Mouse (Mus musculus) embryo, embryonic 11.5 days (tissue): ENCODE results near the gene Bcl2l15.
A peak's percentile ranks its signal among the peaks of the same experiment; 100 is the strongest.
"Not testable (repeated sequence)": the region's sequence is repeated elsewhere in the genome, so short reads cannot be mapped to it uniquely, and the experiment has no call there.

Source experiments
- DNase-seq: peaks from one replicate; pipeline ENCODE4 v3.0.0-alpha.2; 2012; ENCODE audit warnings: low read depth, low spot score

Bcl2l15 gene

DNA sequence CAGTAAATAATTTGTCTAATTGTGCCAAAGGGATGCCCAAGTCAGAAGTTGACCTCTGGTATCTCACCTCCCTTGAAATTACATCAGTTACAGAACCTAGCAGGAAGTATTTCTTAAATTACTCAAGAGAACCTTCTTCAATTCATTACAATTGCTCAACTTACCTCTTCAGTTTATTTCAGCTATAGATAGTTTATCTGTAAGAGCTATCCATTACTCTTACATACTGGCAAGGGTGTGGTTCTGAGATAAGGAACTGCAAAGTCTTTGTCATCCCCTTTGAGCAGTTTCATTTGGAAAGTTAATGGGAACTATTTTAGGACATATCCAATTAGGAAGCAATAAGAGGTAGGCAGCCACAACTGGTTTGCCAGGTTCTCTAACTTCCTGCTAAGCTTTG is at the start of gene Bcl2l15:
Gene Bcl2l15 (plus strand): TSS at position 176 of the 400 bp plus-strand sequence.
- DNase-seq: no peak

DNA sequence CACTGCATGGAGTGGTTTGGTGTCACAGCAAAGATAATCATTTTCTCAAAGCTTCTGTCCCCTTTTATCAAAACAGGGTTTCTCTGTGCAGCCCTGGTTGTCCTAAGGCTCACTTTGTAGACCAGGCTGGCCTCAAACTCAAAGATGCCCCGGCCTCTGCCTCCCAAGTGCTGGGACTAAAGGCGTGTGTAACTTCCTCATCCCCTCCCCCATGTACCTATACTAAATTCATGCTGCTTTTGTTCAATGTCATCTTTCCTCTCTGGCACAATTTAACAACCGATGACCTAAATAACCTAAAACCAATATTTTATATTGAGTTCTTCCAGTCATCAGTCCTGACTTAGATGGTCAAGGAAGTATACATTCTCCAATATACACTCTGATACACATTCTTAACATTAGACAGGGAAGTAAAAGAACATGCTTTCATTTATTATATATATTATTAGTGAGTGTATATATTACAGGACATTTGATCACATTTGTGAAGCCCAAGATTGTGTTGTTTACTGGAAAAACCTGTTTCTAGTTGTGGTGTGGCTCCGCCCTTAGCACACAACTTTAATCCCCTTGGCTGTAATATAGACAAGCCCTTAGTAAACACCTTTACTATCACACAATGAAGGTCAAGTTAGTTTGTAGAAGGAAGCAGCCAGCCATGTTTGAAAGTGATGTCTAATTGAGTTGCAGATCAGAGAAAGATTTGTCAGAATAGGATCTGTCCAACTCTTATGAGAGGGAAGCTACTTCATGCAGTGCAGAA is 49.4 kb upstream of the Bcl2l15 start:
- DNase-seq: no peak

DNA sequence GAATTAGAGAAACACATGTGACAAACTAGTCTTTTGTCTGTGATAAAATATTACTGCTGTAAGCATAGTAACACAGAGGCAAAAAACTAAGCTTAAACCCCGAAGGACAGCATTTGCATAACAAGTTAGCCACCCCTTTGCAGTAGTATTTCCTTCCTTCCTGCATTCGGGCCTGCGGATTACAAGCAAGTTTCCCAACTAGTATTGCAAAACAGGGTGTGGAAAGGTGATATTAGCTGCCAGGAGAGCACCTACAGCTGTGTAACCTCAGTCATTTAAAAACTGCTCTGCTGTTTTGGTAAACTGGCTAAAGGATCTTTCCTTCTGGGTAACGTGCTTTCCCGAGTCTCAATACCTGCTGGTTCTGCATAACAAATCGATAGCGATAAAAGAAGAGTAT is 45.2 kb upstream of the Bcl2l15 start:
- no peak for DNase-seq

DNA sequence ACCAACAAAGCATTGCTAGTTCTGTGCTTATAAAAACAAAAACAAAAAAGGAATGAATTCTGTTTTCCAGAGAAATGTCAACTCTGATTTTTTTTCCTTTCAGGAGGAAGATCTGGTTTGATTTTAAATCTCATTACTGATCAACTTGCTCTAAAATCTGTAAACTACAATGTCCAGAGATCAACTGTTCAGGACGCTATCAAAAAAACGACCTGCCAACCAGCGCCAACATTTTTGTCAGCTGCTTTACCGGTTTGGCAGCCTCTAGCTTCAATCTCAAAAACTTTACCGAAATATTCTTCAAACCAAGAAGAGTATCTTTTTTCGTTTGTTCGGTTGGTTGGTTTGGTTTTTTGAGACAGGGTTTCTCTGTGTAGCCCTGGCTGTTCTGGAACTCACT is 43.3 kb upstream of the Bcl2l15 start:
- DNase-seq: no peak

DNA sequence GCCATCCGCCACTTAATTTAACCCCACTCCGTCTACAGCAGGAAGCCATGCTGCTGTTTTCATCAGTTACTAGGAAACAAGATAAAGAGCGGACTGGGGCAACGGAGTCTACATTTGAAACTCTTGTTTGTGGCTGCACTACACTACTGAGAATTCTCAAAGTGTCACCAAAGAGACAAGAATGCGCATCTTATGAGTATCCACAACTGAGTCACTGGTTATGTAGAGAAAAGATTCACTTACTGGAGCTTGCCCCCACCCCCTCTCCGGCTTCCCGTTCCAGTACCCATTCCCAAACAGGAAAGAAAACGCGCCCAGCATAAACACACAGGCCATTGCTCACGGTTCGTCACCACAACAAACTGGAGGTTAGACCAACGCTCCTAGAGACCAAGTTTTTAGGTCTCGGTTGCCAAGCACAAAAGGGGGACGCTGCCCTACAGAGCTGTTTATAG is 42.5 kb upstream of the Bcl2l15 start:
- DNase-seq: no peak

DNA sequence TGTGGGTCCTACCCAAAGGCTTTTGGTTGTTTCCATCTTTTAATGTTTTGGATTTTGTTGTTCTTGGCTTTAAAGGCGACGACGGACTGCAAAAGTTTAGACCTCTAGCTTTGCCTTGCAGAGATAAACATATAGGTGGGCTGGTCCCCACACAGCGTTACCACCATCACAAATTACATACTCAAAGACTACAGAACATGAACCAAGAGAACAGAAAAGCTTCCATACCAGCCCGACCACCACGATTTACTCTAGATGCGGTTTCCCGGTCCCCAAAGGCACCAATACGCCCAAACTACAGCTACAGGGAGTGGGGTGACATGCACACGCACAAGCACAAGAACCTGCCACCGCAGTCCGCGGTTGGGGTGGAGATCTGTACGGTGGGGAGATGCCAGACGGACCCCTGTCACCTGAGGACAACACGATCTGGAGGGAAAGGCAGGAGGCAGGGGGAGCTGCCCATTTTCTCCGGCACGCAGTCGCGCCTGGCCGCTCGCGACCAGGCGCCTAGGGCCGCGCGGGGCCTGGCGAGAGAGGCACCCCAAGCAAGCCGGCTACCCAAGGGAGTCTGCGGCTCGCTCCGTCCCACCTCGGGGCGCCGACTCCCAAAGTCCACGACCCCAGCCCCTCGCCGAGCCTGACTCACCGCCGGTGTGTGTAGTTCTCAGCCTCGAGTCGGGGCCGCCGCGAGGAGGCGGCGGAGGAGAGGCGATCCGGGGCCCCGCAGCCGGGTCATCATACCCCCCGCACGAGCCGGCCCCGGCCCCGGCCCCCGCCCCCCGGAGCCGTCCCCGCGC is 41.9 kb upstream of the Bcl2l15 start:
- no peak for DNase-seq

DNA sequence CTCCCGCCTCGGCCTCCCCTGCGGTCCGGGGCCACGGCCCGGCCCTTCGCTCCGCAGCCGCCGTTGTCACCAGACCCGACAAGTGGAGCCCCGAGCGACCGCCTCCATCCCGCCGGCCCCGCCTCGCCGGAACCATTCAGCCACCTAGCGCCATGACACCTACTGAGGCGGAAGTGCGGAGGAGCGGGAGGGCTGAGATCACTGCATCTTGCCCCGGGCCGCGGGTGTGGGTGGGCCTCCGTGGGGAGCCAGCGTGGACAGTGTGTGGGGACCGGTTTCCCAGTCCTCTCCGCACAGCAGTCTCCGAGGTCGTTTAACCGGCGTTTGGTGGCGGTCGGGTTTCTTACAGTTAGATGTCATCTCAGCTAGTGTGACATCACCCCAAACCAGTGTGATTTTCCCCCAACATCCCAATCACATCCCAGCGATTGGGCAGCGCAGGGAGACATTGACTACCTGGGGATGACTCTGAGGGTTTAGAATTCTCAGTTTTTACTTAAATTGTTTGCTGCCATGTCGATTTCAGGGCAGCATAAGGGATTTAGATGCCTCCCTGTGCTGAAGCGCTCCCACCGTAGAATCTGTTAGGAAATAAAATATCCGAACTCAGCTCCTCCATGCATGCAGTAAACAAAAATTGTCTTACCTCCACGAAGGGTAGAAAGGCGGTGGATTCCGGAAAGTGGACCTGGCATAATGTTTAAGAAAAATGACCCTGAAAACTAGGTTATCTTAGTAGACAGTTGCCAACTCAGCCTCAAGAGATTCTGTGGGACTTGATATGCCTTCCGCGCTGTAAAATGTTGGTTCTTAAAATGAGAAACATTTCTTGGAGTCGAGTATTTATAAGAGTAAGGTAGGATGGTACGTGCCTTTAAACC is 40.9 kb upstream of the Bcl2l15 start, which contains the start of gene Hipk1:
Gene Hipk1 (minus strand): TSS at position 334 of the 881 bp plus-strand sequence.
- peak; percentile 80 for DNase-seq

DNA sequence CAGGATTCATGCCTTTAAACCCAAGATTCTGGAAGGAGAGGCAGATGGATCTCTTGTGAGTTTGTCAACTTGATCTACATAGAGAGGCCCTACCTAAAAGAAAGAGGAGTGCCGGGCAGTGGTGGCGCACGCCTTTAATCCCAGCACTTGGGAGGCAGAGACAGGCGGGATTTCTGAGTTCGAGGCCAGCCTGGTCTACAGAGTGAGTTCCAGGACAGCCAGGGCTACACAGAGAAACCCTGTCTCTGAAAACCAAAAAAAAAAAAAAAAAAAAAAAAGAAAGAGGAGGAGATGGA is 40.3 kb upstream of the Bcl2l15 start:
- DNase-seq: not testable (repeated sequence)

DNA sequence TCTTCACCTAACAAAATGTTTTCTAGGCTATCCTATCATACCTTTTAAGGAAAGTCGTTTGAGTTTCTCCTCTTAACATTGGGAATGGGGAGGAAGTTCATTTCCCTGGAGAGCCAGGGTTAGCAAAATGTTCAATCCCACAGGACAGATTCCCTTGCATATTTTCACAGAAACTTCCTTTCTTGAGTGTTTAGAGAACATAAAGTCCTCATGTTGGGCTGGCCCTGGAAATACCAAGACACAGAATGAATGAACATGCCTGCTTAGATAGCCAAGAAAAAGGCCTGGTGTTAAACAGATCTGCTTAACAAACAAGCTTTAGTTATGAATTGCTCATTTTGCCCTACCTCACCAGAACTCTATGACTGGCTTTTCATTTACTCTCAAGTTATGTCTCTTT is 39.8 kb upstream of the Bcl2l15 start:
- no peak for DNase-seq

DNA sequence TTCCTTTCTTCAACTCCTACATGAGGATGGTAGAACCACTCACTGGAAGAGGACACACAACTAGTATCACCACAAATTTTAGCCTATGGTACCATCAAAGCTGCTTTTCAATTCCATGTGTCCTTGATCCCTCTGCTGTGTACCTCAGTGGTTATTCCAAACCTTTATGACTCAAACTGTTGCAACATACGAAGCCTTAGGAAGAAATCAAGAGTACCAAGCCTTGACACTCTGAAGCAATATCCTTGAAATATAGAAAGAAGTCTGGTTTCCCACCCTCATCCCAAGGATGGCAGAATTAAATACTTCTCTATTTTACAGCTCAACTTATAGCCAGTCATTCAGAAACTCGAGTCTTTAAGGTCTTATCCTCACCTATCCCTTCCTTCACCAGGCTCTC is 36.0 kb upstream of the Bcl2l15 start:
- no peak for DNase-seq

DNA sequence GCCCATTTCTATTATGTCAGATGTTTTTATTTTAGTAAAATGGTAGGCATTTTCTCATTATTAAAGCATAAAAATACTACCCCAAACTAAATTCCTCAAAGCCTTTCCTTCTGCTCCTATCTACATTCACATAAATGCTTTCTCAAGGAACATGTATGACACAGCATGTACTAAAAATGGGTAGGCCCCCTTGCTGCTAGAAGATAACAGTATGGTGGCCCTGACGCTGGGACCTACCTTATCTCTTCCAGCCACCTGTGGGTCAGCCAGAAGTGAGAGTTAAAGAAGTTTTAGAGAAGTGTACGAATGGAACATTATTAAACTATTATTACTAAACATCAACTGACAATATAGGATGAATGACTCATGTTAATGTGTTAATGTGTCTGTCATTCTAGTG is 32.9 kb upstream of the Bcl2l15 start:
- DNase-seq: no peak

DNA sequence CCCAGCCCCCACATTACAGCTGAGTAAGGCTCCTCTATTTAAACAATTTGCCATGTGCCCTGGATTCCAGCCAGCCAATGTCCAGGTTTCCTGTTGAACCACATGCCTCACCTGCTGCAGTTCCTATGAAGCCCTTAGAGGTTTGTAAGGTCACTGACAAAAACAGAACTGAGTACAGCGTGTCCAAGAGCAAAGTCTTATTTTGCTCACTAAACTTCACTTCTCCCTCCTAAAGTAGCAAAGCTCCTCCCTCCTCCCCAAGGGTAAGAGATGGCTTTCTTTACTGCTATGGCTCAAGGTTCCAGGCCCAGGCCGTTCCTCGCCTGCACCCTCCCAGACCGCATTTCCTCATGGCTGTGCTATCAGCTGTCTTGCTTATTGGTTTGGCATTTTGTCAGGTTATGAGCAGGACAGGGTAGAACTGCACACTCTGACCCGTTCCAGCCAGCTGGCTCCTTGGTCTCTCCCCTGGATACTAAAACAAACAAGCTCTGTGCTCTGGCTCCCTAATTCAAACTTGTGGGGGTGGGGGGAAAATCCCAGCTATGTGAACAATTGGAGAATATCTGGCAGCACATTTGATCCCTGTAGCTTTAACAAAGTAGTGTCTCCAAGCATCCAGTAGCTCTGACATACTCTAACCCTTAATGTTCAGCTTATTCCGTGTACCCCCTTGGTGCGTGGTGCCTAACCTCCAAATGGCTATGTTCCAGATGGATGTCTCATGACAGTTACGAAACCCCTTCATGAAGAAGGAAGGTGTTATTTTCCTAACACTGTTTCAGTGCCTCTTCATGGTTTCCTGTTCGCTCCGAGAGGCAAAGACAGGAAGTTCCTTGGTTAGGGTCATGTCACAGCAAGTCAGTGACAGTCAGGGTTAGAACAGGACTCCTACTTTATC is 30.5 kb upstream of the Bcl2l15 start:
- DNase-seq: no peak

DNA sequence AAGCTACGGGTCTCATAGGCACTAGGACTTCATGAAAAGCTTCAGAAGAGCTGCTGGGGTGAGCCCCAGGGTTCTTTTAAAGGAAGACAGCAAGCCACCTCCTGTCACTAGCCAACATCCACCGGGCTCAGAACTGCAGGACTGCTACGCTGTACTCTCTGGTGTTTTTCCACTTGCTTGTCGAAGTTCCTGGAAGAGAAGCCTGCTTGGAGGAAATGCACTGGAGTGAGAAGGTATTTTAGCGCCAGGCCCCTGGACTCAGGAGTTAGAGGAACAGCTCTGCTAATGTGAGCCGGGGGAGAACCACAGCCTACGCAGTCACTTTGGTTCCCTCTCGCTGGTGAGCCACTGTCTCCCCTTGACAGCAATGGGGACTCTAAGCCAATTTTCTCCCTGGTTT is 29.5 kb upstream of the Bcl2l15 start:
- DNase-seq: no peak

DNA sequence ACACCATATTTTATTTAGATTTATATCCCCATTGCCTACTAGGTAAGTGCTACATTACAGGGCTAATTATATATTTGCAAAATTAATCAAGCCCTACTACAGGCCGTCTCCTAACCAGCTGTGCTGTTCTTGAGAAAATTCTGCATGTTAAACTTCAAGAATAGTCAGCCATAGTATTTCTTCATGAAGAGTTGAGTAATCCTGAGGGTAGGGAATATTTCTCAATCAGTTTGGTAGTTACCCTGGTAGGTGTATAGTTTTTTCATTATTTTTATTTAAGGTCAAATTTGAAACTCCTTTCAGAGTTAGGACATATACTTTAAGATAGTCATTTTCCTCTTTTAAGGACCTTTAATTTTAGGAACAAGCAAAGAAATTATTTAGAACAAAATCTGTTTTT is 26.7 kb upstream of the Bcl2l15 start:
- no peak for DNase-seq

DNA sequence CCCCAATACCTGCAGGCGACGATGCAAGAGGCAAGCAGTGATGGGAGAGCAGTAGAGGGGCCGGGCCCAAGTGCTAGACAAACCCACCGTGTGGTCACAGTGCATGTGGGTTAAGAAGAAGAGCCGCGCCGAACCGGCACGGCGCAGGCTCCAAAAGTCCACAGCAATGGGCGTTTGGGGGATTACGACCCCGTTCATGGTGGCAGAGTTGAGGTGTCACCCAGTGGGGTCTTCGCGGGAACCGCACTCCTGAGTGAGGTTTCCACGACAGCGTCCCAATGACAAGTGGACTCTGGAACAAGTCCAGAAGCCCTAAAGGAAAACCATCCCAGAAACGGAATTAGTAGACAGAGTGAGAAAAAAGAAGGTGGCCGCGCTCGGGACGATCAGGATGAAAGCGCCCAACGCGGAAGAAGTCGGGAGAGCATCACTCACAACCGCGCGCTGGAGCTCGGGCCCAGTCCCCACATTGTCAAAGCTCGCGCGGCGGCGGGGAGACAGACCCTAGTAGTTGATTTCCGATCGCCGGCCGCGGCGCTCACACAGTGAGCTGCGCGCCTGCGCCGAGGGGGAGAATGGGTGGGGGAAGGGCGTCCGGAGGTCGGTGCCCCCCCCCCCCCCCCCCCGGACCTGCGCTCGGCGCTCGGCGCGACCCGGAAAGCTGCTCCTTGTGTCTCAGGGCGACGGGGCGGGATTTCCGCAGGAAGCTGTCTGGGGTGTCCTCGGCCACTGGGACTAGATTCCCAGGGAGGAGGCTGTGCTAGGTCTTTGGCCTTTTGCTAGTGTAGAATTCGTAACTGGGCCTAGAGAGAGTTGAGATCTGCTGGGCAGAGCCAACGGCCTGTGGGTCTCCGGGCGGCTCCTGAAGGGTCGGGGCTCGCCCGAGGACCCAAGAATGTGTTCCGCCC is 23.3 kb upstream of the Bcl2l15 start, which contains the start of the genes Dclre1b, Ap4b1 and Gm43064:
Gene Dclre1b (minus strand): TSS at position 554 of the 908 bp plus-strand sequence.
Gene Ap4b1 (plus strand): TSS at position 630 of the 908 bp plus-strand sequence.
Gene Gm43064 (plus strand): TSS at position 683 of the 908 bp plus-strand sequence.
- DNase-seq: peak; percentile 88

DNA sequence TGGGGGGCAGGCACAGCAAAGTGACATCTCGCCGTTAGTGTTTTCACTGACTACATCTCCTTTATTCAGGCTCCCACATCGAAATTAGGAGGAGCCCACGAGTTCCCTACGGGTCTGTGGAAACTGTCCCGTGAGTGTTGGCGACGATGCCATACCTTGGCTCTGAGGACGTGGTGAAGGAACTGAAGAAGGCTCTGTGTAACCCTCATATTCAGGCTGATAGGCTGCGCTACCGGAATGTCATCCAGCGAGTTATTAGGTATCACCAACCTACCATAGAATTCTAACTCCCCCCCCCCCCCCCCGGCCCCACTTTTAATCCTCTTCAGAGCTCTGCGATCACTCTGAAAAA is 22.6 kb upstream of the Bcl2l15 start:
- DNase-seq: no peak

DNA sequence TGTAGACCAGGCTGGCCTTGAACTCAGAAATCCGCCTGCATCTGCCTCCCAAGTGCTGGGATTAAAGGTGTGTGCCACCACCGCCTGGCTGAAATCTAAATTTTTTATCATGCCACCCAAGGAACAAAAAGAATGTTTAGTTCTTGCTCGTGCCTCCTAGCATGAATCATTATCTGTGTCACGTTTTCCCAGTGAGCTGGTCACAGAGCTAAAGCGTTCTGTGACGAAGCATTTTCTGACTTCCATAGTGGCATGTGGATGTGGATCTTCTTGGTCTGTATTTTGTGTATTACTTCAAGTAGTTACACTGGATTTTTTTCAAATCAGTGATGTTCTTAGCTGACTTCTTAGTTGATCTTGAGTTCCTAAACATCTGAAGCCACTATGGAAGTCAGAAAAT is 21.4 kb upstream of the Bcl2l15 start:
- DNase-seq: no peak

DNA sequence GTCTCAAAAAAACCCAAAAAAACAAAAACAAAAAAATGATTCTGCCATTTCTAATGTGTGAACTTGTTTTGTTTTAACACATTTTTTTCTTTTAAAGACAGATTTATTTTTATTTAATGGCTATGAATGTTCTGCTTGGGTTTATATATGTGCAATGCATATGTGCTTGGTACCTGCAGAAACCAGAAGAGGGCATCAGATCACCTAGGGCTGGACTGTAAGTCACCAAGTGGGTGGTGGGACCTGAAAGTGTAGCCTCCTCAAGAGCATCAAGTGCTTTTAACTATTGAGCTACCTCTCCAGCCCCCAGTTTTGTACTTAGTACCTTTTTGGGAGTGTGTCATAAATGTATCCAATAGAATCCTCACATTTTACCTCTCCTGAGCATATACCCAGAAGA is 4.9 kb upstream of the Bcl2l15 start:
- DNase-seq: no peak

DNA sequence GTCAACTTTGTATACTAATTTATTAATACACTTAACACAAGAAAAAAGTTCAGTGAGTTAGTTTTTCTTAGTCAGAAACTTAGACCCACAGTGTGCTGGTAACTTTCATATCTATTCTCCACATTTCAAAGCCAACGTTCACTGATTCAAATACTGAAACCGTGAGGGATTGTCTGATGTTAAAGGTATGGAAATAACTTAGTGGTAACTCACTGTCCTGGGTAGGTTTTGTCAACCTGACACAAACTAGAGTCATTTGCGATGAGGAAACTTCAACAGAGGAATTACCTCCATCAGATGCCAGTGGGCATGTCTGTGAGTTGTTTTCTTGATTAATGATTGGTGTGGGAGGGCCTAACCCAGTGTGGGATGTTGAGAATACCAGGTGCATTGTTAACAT is 3.4 kb upstream of the Bcl2l15 start:
- no peak for DNase-seq

DNA sequence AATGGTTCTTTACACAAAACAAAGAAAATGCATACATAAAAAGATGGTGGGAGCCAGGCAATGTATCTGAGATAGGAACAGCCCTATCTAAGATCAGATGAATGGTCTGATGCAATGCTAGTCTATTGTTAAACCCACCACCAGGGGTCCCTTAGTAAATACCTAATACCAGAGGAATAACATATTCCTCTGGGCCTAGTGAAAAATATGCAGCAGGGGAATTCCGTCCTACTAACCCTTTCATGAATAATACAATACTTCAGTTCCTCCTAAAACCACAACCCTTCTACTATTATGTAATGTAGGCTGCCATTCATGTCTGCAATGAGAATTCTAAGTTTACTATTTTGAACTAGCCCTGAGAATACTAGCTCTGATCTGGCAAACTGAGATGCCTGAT is 1.7 kb upstream of the Bcl2l15 start:
- not testable (repeated sequence) for DNase-seq
